Mouse (Mus musculus) lung, embryonic 14.5 days (tissue): ENCODE measurements around the gene Omt2a. TPM values are rescaled to one million over a fixed set of nuclear protein-coding genes. Genes with fewer than 3 reads are reported as not detected.
"Not testable (repeated sequence)": the region's sequence is repeated elsewhere in the genome, so short reads cannot be mapped to it uniquely, and the experiment has no call there.

Source experiments
- ATAC-seq: fragments of 200-750 bp; cut with Nextera tagmentation; 2 replicates; pipeline ENCODE4 v1.8.0; 2017; ENCODE audit warnings: mild to moderate bottlenecking, moderate TSS enrichment, moderate library complexity; ENCODE audit not compliant: insufficient read depth
- DNase-seq: peaks from one replicate; pipeline ENCODE4 v3.0.0-alpha.2; 2015
- H3K27ac ChIP-seq: fragments of 300-500 bp; sonication (generic); 2 replicates; pipeline ENCODE4 v1.5.1; 2014; ENCODE audit warnings: low read depth, mild to moderate bottlenecking, moderate library complexity
- H3K27me3 ChIP-seq: fragments of 300-500 bp; sonication (generic); 2 replicates; pipeline ENCODE4 v1.6.1; 2014; ENCODE audit warnings: low read length, control low read depth; ENCODE audit not compliant: insufficient read depth
- H3K36me3 ChIP-seq: fragments of 300-500 bp; sonication (generic); 2 replicates; pipeline ENCODE4 v1.6.1; 2014; ENCODE audit warnings: control low read depth; ENCODE audit not compliant: insufficient read depth
- H3K4me1 ChIP-seq: fragments of 300-500 bp; sonication (generic); 2 replicates; pipeline ENCODE4 v1.6.1; 2014; ENCODE audit warnings: antibody characterized with exemption, control low read depth; ENCODE audit not compliant: insufficient read depth
- H3K4me2 ChIP-seq: fragments of 300-500 bp; sonication (generic); 2 replicates; pipeline ENCODE4 v1.6.1; 2014; ENCODE audit warnings: mild to moderate bottlenecking
- H3K4me3 ChIP-seq: fragments of 300-500 bp; sonication (generic); 2 replicates; pipeline ENCODE4 v1.5.1; 2014; ENCODE audit warnings: low read depth, low read length
- H3K9ac ChIP-seq: fragments of 300-500 bp; sonication (generic); 2 replicates; pipeline ENCODE4 v1.6.1; 2014
- H3K9me3 ChIP-seq: fragments of 300-500 bp; sonication (generic); 2 replicates; pipeline ENCODE4 v1.6.1; 2016; ENCODE audit warnings: low read depth, low read length, control low read depth
- WGBS: fragments of 180-500 bp; shearing (Covaris S2); extraction: QIAGEN DNeasy Blood & Tissue Kit; methylation state at CpG from one replicate; pipeline ENCODE4 v1.1.7; 2014; 5-methylcytosine and 5-hydroxymethylcytosine counted together
- polyA plus RNA-seq: library from polyadenylated mRNA; unstranded; fragments of >200 nt; fragmentation: Nextera tagmentation; extraction: Ambion mirVana; gene quantifications from 2 replicates; pipeline ENCODE4 v1.2.1, GENCODE M21; 2014

The Omt2a gene
- polyA plus RNA-seq, 1 experiment from 2014 or later = not detected

- not testable (repeated sequence) for H3K9ac ChIP-seq, ATAC-seq, H3K4me3 ChIP-seq, H3K36me3 ChIP-seq, H3K4me2 ChIP-seq, H3K27ac ChIP-seq, DNase-seq, H3K27me3 ChIP-seq, H3K9me3 ChIP-seq, H3K4me1 ChIP-seq
- 70% methylated on average over 3 of the region's 3 CpGs for WGBS
Observed at GRCm38 (mm10) chr9:78289723-78290122, 24.9 kb downstream of the Omt2a start, which contains the start of gene Gm10639. TSS of gene Gm10639 (plus strand) at chr9:78289923.

- DNase-seq, H3K9ac ChIP-seq, H3K27ac ChIP-seq, H3K27me3 ChIP-seq, H3K36me3 ChIP-seq, H3K4me1 ChIP-seq, ATAC-seq, H3K4me3 ChIP-seq, H3K4me2 ChIP-seq, H3K9me3 ChIP-seq: not testable (repeated sequence)
- WGBS = 46% methylated on average over 1 of the region's 1 CpGs
Observed at GRCm38 (mm10) chr9:78289063-78289462, 25.5 kb downstream of the Omt2a start.

- H3K9ac ChIP-seq, H3K9me3 ChIP-seq, H3K27ac ChIP-seq, H3K4me1 ChIP-seq, H3K36me3 ChIP-seq, H3K4me3 ChIP-seq, H3K4me2 ChIP-seq, H3K27me3 ChIP-seq: not testable (repeated sequence)
- peak; percentile 60; the same call in 1 of the 2 replicates for ATAC-seq
- WGBS = 62% methylated on average over 3 of the region's 4 CpGs
- peak; percentile 25 for DNase-seq
Observed at GRCm38 (mm10) chr9:78282002-78282711, 32.4 kb downstream of the Omt2a start.

GRCm38 (mm10) chr9:78270945-78271344 lies 43.7 kb downstream of the Omt2a start:
- H3K36me3 ChIP-seq, H3K9me3 ChIP-seq, ATAC-seq, H3K4me1 ChIP-seq, H3K9ac ChIP-seq, H3K27ac ChIP-seq, H3K4me3 ChIP-seq, H3K27me3 ChIP-seq, DNase-seq, H3K4me2 ChIP-seq: not testable (repeated sequence)
- 72% methylated on average over 3 of the region's 3 CpGs for WGBS

Other genes starting within 250 kb of the Omt2a start
- gene Fbxo9, start 205.7 kb downstream of the Omt2a start, polyA plus RNA-seq = 40.5 and 41.8 TPM in 2 replicates
- 22.9 and 23.2 TPM in 2 replicates for gene Ick, start 205.6 kb downstream of the Omt2a start, polyA plus RNA-seq
- 48.4 and 58.0 TPM in 2 replicates for gene Gsta4, start 132.0 kb downstream of the Omt2a start, polyA plus RNA-seq
- not detected in 2 replicates for gene Gsta1, start 84.1 kb downstream of the Omt2a start, polyA plus RNA-seq
- gene Gm3776, start 57.7 kb downstream of the Omt2a start, polyA plus RNA-seq = not detected in 2 replicates
- gene Gm10639, start 24.9 kb downstream of the Omt2a start, polyA plus RNA-seq = not detected in 2 replicates
- not detected in 2 replicates for gene Omt2b, start 12.8 kb upstream of the Omt2a start, polyA plus RNA-seq
- 0.21 TPM in 1 of 2 replicates, not detected in the other for gene Gsta2, start 41.0 kb upstream of the Omt2a start, polyA plus RNA-seq
- gene Dppa5a, start 53.4 kb upstream of the Omt2a start, polyA plus RNA-seq = not detected in 2 replicates
- 1.7 and 2.9 TPM in 2 replicates for gene Ooep, start 63.9 kb upstream of the Omt2a start, polyA plus RNA-seq
- 0.14 and 0.18 TPM in 2 replicates for gene Ddx43, start 81.0 kb upstream of the Omt2a start, polyA plus RNA-seq
- gene Cgas, start 128.4 kb upstream of the Omt2a start, polyA plus RNA-seq = 3.1 and 3.4 TPM in 2 replicates
- gene Mto1, start 133.4 kb upstream of the Omt2a start, polyA plus RNA-seq = 25.0 and 26.8 TPM in 2 replicates
- 0.38 and 1.0 TPM in 2 replicates for gene Gm17324, start 134.0 kb upstream of the Omt2a start, polyA plus RNA-seq
- 5,431 and 5,487 TPM in 2 replicates for gene Eef1a1, start 174.4 kb upstream of the Omt2a start, polyA plus RNA-seq